Mouse (Mus musculus) testis, postnatal 14 days (tissue): ENCODE data around the gene Fuca1.
A peak's percentile ranks its signal among the peaks of the same experiment; 100 is the strongest.

ENCODE experiments used
- DNase-seq: peaks from one replicate; pipeline ENCODE4 v3.0.0; 2021; ENCODE audit warnings: low spot score

The Fuca1 gene

DNA sequence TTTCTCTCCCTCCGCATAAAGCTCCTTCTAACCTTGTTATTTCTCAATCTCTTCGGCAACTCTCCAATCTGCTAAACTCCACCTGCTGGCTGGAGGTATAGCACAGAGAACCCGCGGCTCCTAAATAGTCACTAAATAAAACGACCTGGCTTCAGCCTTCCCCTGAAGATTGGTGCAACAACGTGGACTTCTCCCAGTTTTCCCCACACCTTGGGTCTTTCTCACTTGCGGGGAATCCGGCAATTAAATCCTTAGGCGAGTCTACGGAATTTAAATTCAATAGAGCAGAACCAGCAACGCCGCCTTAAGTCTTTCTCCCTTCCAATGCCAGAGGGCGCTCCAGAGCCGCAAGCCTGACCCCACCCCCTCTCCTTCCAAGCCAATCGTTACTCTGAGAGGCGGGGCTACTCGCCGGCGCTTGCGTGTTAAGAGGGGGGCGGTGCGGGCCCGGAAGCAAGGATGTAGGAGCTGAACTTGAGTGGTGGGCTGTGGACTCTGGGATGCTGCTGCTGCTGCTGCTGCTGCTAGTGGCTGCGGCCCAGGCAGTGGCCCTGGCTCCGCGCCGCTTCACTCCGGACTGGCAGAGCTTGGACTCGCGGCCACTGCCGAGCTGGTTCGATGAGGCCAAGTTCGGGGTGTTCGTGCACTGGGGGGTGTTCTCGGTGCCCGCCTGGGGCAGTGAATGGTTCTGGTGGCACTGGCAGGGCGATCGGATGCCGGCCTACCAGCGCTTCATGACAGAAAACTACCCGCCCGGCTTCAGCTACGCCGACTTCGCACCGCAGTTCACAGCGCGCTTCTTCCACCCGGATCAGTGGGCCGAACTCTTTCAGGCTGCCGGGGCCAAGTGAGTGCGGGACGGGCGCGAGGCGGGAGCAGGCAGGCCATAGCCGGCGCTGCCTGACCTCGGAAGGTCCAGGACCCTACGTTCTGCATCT, at the start of gene Fuca1:
Gene Fuca1 (plus strand): TSS at position 432 of the 938 bp plus-strand sequence.
- peak; percentile 96 for DNase-seq

GRCm38 (mm10) chr4:135872015-135872414, 48.5 kb upstream of the Fuca1 start:
- no peak for DNase-seq

DNA sequence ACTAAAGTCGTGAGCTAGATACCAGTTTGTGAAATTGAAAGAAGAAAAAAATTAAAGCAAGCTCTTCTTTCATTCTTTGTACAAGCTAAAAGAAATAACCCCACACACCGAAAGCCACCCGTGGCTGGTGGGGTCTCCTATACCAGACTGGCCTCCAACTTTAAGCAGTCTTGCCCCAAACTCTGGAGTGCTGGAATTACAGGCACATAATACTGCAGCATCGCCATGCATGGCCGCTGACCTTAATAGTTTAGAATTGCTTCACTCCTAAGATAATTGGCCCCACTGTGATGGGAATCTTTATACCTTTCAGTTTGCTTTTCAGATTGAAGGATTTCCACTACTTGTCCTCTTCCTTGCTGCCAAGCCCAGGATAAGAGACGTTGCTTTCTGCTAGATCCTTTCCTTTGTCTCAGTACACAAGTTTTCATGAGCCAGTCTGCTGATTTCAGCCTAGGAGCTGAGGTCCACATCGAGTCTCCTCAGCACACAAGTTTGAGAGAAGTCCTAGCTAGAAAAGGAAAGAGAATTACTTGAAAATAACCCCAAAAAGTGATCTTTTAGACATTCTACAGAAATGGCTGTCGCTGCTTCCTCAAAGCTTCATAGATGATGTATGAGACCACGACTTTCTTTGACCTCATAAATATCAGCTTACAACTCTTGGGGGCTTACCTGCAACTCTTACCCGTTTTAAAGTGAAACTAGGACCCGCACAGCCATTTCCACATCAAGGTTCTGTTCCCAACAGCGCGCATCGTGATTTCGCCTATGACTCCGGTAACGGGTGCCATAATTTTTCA, 47.7 kb upstream of the Fuca1 start:
- no peak for DNase-seq

- DNase-seq = peak; percentile 93
Observed at GRCm38 (mm10) chr4:135873526-135874202, 46.9 kb upstream of the Fuca1 start, which contains the start of gene Pnrc2. TSS of gene Pnrc2 (minus strand) at chr4:135873850.

DNA sequence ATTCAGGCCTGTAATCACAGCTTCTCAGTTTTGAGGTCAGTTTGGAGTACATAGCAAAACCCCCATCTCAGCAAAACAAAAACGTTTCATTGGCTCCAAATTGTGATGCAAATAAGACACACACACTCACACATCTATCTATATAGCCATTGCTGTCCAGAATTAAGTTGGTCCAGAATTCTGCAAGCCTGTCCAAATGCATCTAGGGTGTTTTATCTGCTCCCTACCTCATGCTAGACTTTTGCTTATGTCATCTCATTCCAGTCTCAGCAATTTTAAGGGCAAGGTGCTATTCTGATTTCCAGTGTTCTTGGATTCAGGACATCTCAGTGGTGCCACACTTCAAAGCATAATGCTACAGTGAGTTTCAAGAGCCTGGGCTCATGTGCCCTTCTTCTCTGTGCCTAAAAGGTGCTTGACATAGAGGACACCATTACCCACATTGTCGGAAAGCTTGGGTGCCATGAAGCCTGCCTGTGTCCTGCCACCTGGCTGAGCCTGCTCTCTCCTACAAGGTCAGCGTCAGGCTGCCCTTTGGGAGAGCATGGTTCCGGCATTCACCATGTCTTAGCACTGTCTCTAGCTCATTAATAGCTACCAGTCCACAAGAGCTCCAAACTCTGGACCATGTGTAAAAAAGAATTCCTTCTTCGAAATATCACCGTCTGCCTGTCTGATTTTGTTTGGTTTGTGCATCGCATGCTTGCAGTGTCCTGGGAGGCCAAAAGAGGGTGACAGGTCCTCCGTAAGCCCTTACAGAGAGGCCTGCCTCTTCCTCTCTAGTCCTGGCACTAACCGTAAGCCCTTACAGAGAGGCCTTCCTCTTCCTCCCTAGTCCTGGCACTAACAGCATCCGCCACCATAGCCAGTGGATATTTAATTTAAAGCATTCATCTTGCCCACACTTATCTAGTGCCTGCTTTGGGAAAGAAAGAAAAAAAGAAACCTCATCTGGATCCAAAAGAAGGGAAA, 45.7 kb upstream of the Fuca1 start:
- no peak for DNase-seq

DNA sequence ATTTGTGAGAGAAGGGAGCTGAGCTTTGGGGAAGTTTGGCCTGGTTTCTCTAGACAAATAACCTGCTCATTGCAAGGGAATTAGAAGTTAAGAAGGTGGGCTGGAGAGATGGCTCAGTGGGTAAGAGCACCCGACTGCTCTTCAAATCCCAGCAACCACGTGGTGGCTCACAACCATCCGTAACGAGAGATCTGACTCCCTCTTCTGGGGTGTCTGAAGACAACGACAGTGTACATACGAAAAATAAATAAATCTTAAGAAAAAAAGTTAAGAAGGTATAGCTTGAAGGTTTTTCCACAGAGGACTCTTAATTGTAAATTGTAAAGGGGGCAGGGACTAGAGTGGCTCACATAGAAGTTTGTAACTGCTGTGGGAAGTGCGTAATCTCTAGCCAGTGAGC, 45.0 kb upstream of the Fuca1 start:
- no peak for DNase-seq

- DNase-seq = peak; percentile 72
Observed at GRCm38 (mm10) chr4:135875991-135876582, 44.4 kb upstream of the Fuca1 start.

- peak; percentile 84 for DNase-seq
Observed at GRCm38 (mm10) chr4:135876583-135877020, 43.9 kb upstream of the Fuca1 start.

- DNase-seq = peak; percentile 4
Observed at GRCm38 (mm10) chr4:135877742-135878141, 42.8 kb upstream of the Fuca1 start.

- no peak for DNase-seq
Observed at GRCm38 (mm10) chr4:135879021-135879420, 41.5 kb upstream of the Fuca1 start.

DNA sequence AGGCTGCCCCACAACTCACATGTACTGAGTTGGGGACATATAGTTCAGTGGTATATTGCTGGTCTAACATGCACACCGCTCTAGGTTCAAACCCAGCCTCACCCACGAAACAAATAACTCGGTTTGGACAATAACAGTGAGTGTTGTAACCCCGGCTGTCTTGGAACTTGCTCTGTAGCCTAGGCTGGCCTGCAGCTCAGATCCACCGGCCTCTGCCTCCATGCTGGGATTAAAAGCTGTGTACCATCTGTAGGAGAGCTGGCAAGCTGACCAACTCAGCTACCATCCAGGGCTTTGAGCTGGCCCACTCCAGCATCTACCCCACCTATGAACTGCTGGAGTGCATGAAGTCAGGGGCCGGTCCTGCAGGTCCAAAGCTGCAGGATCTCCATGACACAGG, 40.5 kb upstream of the Fuca1 start:
- no peak for DNase-seq

DNA sequence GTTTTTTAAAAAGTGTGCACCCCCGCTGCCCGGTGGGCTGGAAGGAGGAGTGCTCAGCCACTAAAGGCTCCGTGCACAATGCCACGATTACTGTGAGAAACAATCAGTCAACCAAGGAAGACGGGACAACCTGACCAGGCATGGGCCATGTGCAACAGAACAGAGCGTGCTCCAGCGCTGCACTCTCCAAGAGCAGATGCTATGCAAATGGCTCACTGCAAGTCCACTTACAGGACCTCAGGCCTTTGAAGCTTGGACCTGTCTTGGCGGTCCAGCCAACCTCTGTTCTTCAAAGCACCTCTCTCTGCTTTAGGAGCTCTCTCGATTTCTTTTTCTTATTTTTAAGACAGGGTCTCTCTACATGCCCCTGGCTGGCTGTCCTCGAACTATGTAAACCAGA, 40.0 kb upstream of the Fuca1 start:
- no peak for DNase-seq

GRCm38 (mm10) chr4:135882023-135882422, 38.5 kb upstream of the Fuca1 start:
- no peak for DNase-seq

DNA sequence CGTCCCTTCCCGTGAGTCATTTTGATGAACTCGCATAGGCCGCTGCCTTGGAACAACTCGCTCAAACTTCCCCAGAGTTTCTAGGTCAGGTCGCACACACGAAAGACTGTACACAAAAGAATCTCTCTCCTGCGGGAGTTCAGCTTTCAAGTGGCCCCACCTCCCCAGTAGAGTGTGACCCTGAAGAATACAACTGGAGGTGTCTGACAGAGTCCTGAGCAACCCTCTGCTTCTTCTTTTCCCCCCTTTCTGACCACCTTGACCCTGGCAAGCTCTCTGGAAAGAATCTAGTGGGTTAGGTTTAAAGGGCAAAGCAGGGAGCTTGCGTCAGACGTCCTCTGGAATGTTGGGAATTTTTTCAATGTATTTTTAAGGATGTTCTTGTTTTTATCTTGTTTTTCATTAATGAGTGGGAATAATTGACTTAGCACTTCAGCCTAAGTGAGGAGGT, 37.1 kb upstream of the Fuca1 start:
- no peak for DNase-seq

- DNase-seq = no peak
Observed at GRCm38 (mm10) chr4:135883881-135884516, 36.5 kb upstream of the Fuca1 start.

DNA sequence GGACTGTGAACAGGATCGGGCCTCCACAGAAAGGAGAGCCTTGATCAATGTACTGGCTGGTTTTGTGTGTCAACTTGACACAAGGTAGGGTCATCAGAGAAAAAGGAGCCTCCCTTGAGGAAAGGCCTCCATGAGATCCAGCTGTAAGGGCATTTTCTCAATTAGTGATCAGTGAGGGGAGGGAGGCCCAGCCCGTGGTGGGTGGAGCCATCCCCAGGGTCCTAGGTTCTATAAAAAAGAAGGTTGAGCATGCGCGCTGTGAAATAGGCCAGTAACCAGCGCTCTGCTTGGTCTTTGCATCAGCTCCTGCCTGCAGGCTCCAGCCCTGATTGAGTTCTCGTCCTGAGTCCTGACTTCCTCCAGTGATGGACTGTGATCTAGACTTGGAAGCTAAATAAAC, 36.0 kb upstream of the Fuca1 start:
- no peak for DNase-seq

DNA sequence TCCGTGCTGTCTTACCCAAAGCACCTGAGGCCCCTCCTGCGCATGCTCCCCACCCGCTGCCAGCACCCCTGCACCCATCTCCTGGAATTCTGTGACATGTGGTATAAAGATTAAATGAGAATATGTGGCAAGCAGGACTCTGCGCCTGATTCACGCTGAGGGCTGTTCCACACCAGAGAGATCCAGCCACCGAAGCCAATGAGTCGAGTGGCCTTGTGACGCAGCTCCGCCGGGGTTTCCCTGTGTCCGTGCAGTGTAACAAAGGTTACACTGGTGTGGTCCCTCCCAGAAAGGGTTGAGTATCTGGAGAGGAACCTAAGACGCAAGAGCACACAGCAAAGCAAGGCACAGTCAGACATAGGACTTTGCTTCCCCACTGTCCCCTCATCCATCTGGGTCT, 34.9 kb upstream of the Fuca1 start:
- DNase-seq = no peak

DNA sequence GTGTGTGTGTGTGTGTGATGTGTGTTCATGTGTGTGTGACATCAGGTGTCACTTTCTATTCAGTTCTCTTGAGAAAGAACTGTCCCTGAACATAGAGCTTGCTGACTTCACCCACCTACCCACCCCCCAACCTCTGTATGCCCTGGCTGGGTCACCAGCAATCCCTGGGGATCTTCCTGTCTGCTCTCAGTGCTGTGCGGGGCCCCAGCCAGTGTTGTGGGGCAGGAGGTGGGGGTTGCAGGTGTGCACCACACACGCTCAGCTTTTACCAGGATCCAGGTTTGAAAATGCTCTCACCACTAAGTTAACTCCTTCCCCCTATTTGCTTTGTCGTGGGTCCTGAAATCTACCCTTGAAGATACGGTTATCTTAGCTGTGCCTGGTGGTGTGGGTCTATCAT, 34.4 kb upstream of the Fuca1 start:
- no peak for DNase-seq

GRCm38 (mm10) chr4:135888448-135889057, 32.0 kb upstream of the Fuca1 start:
- no peak for DNase-seq
